Mouse (Mus musculus) heart, adult 9 months (tissue): ENCODE data around the gene Casd1.

Source experiments
- DNase-seq, 2 experiments: peaks; one replicate each; pipeline ENCODE4 v3.0.0; 2022; ENCODE audit warnings: low spot score in 2 of 2

Casd1 gene

GRCm38 (mm10) chr6:4600658-4601296, at the start of gene Casd1:
Casd1 (plus strand) TSS chr6:4600839.
- peak; percentile 57 to 61 for DNase-seq

GRCm38 (mm10) chr6:4555366-4555765, 45.3 kb upstream of the Casd1 start:
- no peak for DNase-seq

GRCm38 (mm10) chr6:4557086-4557485, 43.6 kb upstream of the Casd1 start:
- no peak for DNase-seq

- peak; percentile 11 to 22 for DNase-seq
Measured at GRCm38 (mm10) chr6:4557678-4558077, 43.0 kb upstream of the Casd1 start.

GRCm38 (mm10) chr6:4561156-4561555, 39.5 kb upstream of the Casd1 start:
- DNase-seq: no peak

- no peak for DNase-seq
Measured at GRCm38 (mm10) chr6:4561621-4562020, 39.0 kb upstream of the Casd1 start.

- DNase-seq: no peak
Measured at GRCm38 (mm10) chr6:4562401-4562800, 38.2 kb upstream of the Casd1 start.

GRCm38 (mm10) chr6:4563477-4563876, 37.2 kb upstream of the Casd1 start:
- DNase-seq: no peak

GRCm38 (mm10) chr6:4570412-4570811, 30.2 kb upstream of the Casd1 start:
- DNase-seq: no peak

GRCm38 (mm10) chr6:4577756-4578155, 22.9 kb upstream of the Casd1 start:
- no peak for DNase-seq

GRCm38 (mm10) chr6:4578343-4578742, 22.3 kb upstream of the Casd1 start:
- DNase-seq: no peak

- no peak for DNase-seq
Measured at GRCm38 (mm10) chr6:4579620-4580019, 21.0 kb upstream of the Casd1 start.

- DNase-seq: no peak
Measured at GRCm38 (mm10) chr6:4583485-4583884, 17.2 kb upstream of the Casd1 start.

- no peak for DNase-seq
Measured at GRCm38 (mm10) chr6:4587946-4588345, 12.7 kb upstream of the Casd1 start.

GRCm38 (mm10) chr6:4588722-4589121, 11.9 kb upstream of the Casd1 start:
- DNase-seq: no peak

- no peak for DNase-seq
Measured at GRCm38 (mm10) chr6:4590089-4590488, 10.6 kb upstream of the Casd1 start.

- no peak for DNase-seq
Measured at GRCm38 (mm10) chr6:4597711-4598110, 2.9 kb upstream of the Casd1 start.

- peak in 1 of 2 experiments; percentile 2 for DNase-seq
Measured at GRCm38 (mm10) chr6:4600085-4600657, 468 bp upstream of the Casd1 start.

GRCm38 (mm10) chr6:4601297-4601931, 775 bp downstream of the Casd1 start:
- DNase-seq: peak; percentile 7 to 20

GRCm38 (mm10) chr6:4602012-4602411, 1.4 kb downstream of the Casd1 start:
- no peak for DNase-seq

GRCm38 (mm10) chr6:4606394-4606793, 5.8 kb downstream of the Casd1 start:
- DNase-seq: no peak

GRCm38 (mm10) chr6:4610216-4610896, 9.7 kb downstream of the Casd1 start:
- no peak for DNase-seq

GRCm38 (mm10) chr6:4611853-4612252, 11.2 kb downstream of the Casd1 start:
- no peak for DNase-seq
